In the genomic region with DNA sequence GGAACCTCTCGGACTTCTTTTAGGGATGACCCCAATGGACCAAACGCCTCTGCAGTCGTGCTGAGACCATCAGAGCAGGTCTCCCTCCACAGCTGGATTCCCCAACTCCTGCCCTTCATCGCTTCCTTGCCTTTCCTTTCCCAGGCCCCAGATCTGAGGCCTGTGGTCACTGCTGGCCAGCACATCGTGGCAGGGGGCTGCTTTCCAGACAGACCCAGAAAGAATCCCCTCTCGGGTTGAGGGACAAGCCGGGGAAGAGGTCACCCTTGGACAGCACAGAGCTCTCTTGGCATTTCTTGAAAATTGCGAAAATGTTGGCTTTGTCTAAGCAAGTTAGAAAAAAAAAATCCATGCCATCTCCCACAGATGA, we compare ENCODE assay signal across 9 mouse cellular contexts.
DNase-seq lines count a peak whose midpoint lies in the region; ATAC-seq lines count a peak whose summit lies in the region.
"Had no signal": no experiment of that assay in that cellular context is flagged by ENCODE, and none has a peak within 500 bp of the region (broad histone marks: within the 10 kb centered on the region; RNA-seq: fewer than 3 reads in every experiment).

No protein-coding gene starts in this region.

- H3K4me2 ChIP-seq in kidney, embryonic 15.5 days, result no peak overlapping the region
- H3K4me2 ChIP-seq in embryonic facial prominence, embryonic 11.5 days (ENCODE audit: low read depth, low read length), result no peak overlapping the region
- H3K4me2 ChIP-seq in heart, embryonic 15.5 days, result peak overlapping the region; percentile 6; the same call in 1 of the 2 replicates
- no peak overlapping the region for H3K4me2 ChIP-seq in limb, embryonic 15.5 days

- DNase-seq in kidney, adult 9 months, result no peak
- DNase-seq in embryonic facial prominence, embryonic 11.5 days (ENCODE audit: low spot score), result no peak
- DNase-seq in thymus, adult 18-20 months, result no peak
- DNase-seq in adrenal gland, adult 18-20 months (ENCODE audit: low spot score in 2 of 2), result no peak
- DNase-seq in testis, postnatal 14 days (ENCODE audit: low spot score), result no peak

- no peak overlapping the region for H3K4me3 ChIP-seq in kidney, embryonic 15.5 days (replicated peaks)
- H3K4me3 ChIP-seq in embryonic facial prominence, embryonic 11.5 days (ENCODE audit: low read depth, low read length), result no peak overlapping the region
- H3K4me3 ChIP-seq in heart, embryonic 15.5 days, result no peak overlapping the region
- no peak overlapping the region for H3K4me3 ChIP-seq in limb, embryonic 15.5 days

- 42% methylated on average over 8 of the region's 8 CpGs for WGBS in kidney, embryonic 15.5 days
- 58% methylated on average over 8 of the region's 8 CpGs for WGBS in embryonic facial prominence, embryonic 11.5 days
- WGBS in heart, embryonic 15.5 days, result 46% methylated on average over 8 of the region's 8 CpGs
- WGBS in limb, embryonic 15.5 days, result 62% methylated on average over 8 of the region's 8 CpGs

- no peaks in the 10 kb centered on the region for H3K27me3 ChIP-seq in kidney, embryonic 15.5 days
- H3K27me3 ChIP-seq in embryonic facial prominence, embryonic 11.5 days (ENCODE audit: control insufficient read depth, insufficient read depth, low read length), result no peaks in the 10 kb centered on the region
- no peaks in the 10 kb centered on the region for H3K27me3 ChIP-seq in heart, embryonic 15.5 days
- H3K27me3 ChIP-seq in limb, embryonic 15.5 days, result no peaks in the 10 kb centered on the region

- no peaks in the 10 kb centered on the region for H3K9me3 ChIP-seq in kidney, embryonic 15.5 days (replicated peaks)
- no peaks in the 10 kb centered on the region for H3K9me3 ChIP-seq in embryonic facial prominence, embryonic 11.5 days (replicated peaks; ENCODE audit: control insufficient read depth, low read length)
- no peaks in the 10 kb centered on the region for H3K9me3 ChIP-seq in heart, embryonic 15.5 days (replicated peaks)
- no peaks in the 10 kb centered on the region for H3K9me3 ChIP-seq in limb, embryonic 15.5 days

- no peak for ATAC-seq in kidney, embryonic 15.5 days (replicated peaks; ENCODE audit: low FRiP score)
- no peak for ATAC-seq in embryonic facial prominence, embryonic 11.5 days (replicated peaks; ENCODE audit: insufficient number of reproducible peaks, low FRiP score, low TSS enrichment, low read depth)
- ATAC-seq in heart, embryonic 15.5 days (replicated peaks; ENCODE audit: insufficient number of reproducible peaks, insufficient read depth, low FRiP score, low read depth), result no peak
- ATAC-seq in limb, embryonic 15.5 days (ENCODE audit: insufficient number of reproducible peaks, low FRiP score, low TSS enrichment, low read depth), result no peak

- no peaks in the 10 kb centered on the region for H3K36me3 ChIP-seq in kidney, embryonic 15.5 days
- H3K36me3 ChIP-seq in embryonic facial prominence, embryonic 11.5 days (replicated peaks; ENCODE audit: control insufficient read depth, insufficient read depth, low read depth, low read length), result no peaks in the 10 kb centered on the region
- no peaks in the 10 kb centered on the region for H3K36me3 ChIP-seq in heart, embryonic 15.5 days
- no peaks in the 10 kb centered on the region for H3K36me3 ChIP-seq in limb, embryonic 15.5 days

- peak overlapping the region; percentile 96 for H3K27ac ChIP-seq in kidney, embryonic 15.5 days
- peak overlapping the region; percentile 52 for H3K27ac ChIP-seq in embryonic facial prominence, embryonic 11.5 days (replicated peaks; ENCODE audit: low read depth, low read length)
- peak overlapping the region; percentile 85 for H3K27ac ChIP-seq in heart, embryonic 15.5 days
- peak overlapping the region; percentile 87 for H3K27ac ChIP-seq in limb, embryonic 15.5 days
- H3K27ac ChIP-seq: liver, embryonic 14.5 days had no signal

- H3K4me1 ChIP-seq in kidney, embryonic 15.5 days, result peaks cover 74% of the 10 kb centered on the region
- H3K4me1 ChIP-seq in embryonic facial prominence, embryonic 11.5 days (ENCODE audit: control insufficient read depth, insufficient read depth, low read length), result peaks cover 3% of the 10 kb centered on the region
- peaks cover 45% of the 10 kb centered on the region for H3K4me1 ChIP-seq in heart, embryonic 15.5 days (replicated peaks)
- H3K4me1 ChIP-seq in limb, embryonic 15.5 days, result peaks cover 89% of the 10 kb centered on the region

- H3K9ac ChIP-seq in kidney, embryonic 15.5 days, result no peak overlapping the region; the same call in 1 of the 2 replicates
- H3K9ac ChIP-seq in embryonic facial prominence, embryonic 11.5 days (replicated peaks; ENCODE audit: low read length), result peak overlapping the region; percentile 35
- no peak overlapping the region for H3K9ac ChIP-seq in heart, embryonic 15.5 days
- no peak overlapping the region for H3K9ac ChIP-seq in limb, embryonic 15.5 days
- H3K9ac ChIP-seq: liver, embryonic 14.5 days had no signal
